In genomic region chr5:33125318-33125717, GRCm38 (mm10) we compare ENCODE assay signal across 21 mouse cellular contexts. TPM values are rescaled to one million over a fixed set of nuclear protein-coding genes. Genes with fewer than 3 reads are reported as not detected.
"Had no signal": no experiment of that assay in that cellular context is flagged by ENCODE, and none has a peak within 500 bp of the region (broad histone marks: within the 10 kb centered on the region; RNA-seq: fewer than 3 reads in every experiment).

No protein-coding gene starts in this region.

- DNase-seq: kidney, adult 2 months; kidney, postnatal 25 days; layer of hippocampus, adult 9-11 months; liver, postnatal 0 days; lung, embryonic 14.5 days; right cerebral cortex, adult 18-20 months; right cerebral cortex, postnatal 14 days; right cerebral cortex, postnatal 4 days; thymus, postnatal 25 days had no signal

- H3K36me3 ChIP-seq: midbrain, embryonic 12.5 days; midbrain, embryonic 15.5 days; neural tube, embryonic 13.5 days; stomach, embryonic 15.5 days had no signal

- H3K4me1 ChIP-seq: midbrain, embryonic 12.5 days; midbrain, embryonic 15.5 days; neural tube, embryonic 13.5 days; stomach, embryonic 15.5 days had no signal

- H3K27ac ChIP-seq: kidney, postnatal 0 days; layer of hippocampus, adult 2 months; liver, embryonic 14.5 days; macrophage; midbrain, embryonic 12.5 days; midbrain, embryonic 15.5 days; neural tube, embryonic 13.5 days; stomach, embryonic 15.5 days had no signal

- H3K4me3 ChIP-seq: layer of hippocampus, adult 2 months; midbrain, embryonic 12.5 days; midbrain, embryonic 15.5 days; myocyte; neural tube, embryonic 13.5 days; stomach, embryonic 15.5 days had no signal

- H3K27me3 ChIP-seq: midbrain, embryonic 12.5 days; midbrain, embryonic 15.5 days; neural tube, embryonic 13.5 days; stomach, embryonic 15.5 days had no signal

- ATAC-seq: liver, postnatal 0 days; lung, postnatal 0 days; midbrain, embryonic 15.5 days had no signal

- H3K9me3 ChIP-seq: midbrain, embryonic 12.5 days; midbrain, embryonic 15.5 days; neural tube, embryonic 13.5 days; stomach, embryonic 15.5 days had no signal

- H3K9ac ChIP-seq: liver, embryonic 14.5 days; liver, postnatal 0 days; lung, embryonic 14.5 days; midbrain, embryonic 12.5 days; midbrain, embryonic 15.5 days; neural tube, embryonic 13.5 days; stomach, embryonic 15.5 days had no signal

- H3K4me2 ChIP-seq: lung, embryonic 14.5 days; midbrain, embryonic 12.5 days; midbrain, embryonic 15.5 days; neural tube, embryonic 13.5 days; stomach, embryonic 15.5 days had no signal

RNA-seq across cellular contexts. Expression of gene Slc5a1, which starts 21.3 kb away (rescaled TPM):
- total RNA-seq: left cerebral cortex, adult 18-20 months; megakaryocyte, adult 5-6 weeks had no signal
- polyA plus RNA-seq: liver, embryonic 14.5 days; macrophage; midbrain, embryonic 12.5 days; myocyte; neural tube, embryonic 13.5 days had no signal
